Mouse (Mus musculus): ENCODE data around the gene Triobp.

DNA sequence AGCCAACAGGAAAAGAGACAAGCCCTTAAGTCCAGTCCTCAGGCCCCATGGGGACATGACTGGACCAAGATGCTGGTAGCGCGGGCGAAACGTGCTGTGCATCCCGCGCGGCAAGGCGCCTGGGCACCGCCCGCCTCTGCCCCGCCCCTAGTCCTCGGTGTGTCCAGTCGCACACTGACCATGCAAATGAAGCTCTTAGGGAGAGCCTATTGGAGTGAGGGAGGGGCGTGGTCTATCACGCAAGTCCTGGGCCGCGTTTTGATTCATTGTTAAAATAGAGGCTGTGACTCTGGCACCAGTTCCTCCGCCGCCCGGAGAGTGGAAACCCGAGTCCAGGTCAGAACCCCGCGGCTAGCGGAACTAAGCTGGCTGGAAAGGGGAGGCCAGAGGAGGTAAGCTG is at the start of gene Triobp:
- no peak for TF ChIP-seq EP300 (IDR thresholded peaks at IDR 0.05; ENCODE audit: low read depth)
- TF ChIP-seq CTCF (IDR thresholded peaks at IDR 0.05; ENCODE audit: low read depth) = no peak

Data from heart, postnatal 0 days (tissue).